Mouse (Mus musculus) kidney, adult 8-10 months (tissue): Measurements from ENCODE around the gene Dnah5.

Experiments
- DNase-seq, 2 experiments: peaks; one replicate each; pipeline ENCODE4 v3.0.0; 2022

Dnah5 gene

GRCm38 (mm10) chr15:28203111-28204075 lies at the start of gene Dnah5:
Gene Dnah5, plus strand, starts transcription at chr15:28203752.
- DNase-seq = no peak

GRCm38 (mm10) chr15:28154822-28155501 lies 48.6 kb upstream of the Dnah5 start:
- no peak for DNase-seq

GRCm38 (mm10) chr15:28158771-28159489 lies 44.6 kb upstream of the Dnah5 start:
- DNase-seq = peak; percentile 80 to 82

GRCm38 (mm10) chr15:28162291-28162690 lies 41.3 kb upstream of the Dnah5 start:
- DNase-seq = no peak

GRCm38 (mm10) chr15:28165234-28165633 lies 38.3 kb upstream of the Dnah5 start:
- no peak for DNase-seq

- DNase-seq = no peak
Measured at GRCm38 (mm10) chr15:28166090-28166489, 37.5 kb upstream of the Dnah5 start.

- DNase-seq = no peak
Measured at GRCm38 (mm10) chr15:28178951-28179350, 24.6 kb upstream of the Dnah5 start.

GRCm38 (mm10) chr15:28179556-28179955 lies 24.0 kb upstream of the Dnah5 start:
- DNase-seq = no peak

- peak; percentile 56 to 77 for DNase-seq
Measured at GRCm38 (mm10) chr15:28181862-28182261, 21.7 kb upstream of the Dnah5 start.

- DNase-seq = no peak
Measured at GRCm38 (mm10) chr15:28182567-28182966, 21.0 kb upstream of the Dnah5 start.

- DNase-seq = peak; percentile 31 to 71
Measured at GRCm38 (mm10) chr15:28187472-28188360, 15.8 kb upstream of the Dnah5 start.

GRCm38 (mm10) chr15:28188361-28189011 lies 15.1 kb upstream of the Dnah5 start:
- no peak for DNase-seq

- DNase-seq = no peak
Measured at GRCm38 (mm10) chr15:28189668-28190067, 13.9 kb upstream of the Dnah5 start.

- DNase-seq = no peak
Measured at GRCm38 (mm10) chr15:28198609-28199008, 4.9 kb upstream of the Dnah5 start.

GRCm38 (mm10) chr15:28204626-28205025 lies 1.1 kb downstream of the Dnah5 start:
- DNase-seq = no peak

- DNase-seq = no peak
Measured at GRCm38 (mm10) chr15:28207545-28207944, 4.0 kb downstream of the Dnah5 start.

GRCm38 (mm10) chr15:28213057-28213456 lies 9.5 kb downstream of the Dnah5 start:
- DNase-seq = no peak

GRCm38 (mm10) chr15:28216358-28216757 lies 12.8 kb downstream of the Dnah5 start:
- DNase-seq = no peak

GRCm38 (mm10) chr15:28227316-28227715 lies 23.8 kb downstream of the Dnah5 start:
- DNase-seq = no peak

GRCm38 (mm10) chr15:28260250-28260649 lies 56.7 kb downstream of the Dnah5 start:
- no peak for DNase-seq

GRCm38 (mm10) chr15:28299438-28299837 lies 95.9 kb downstream of the Dnah5 start:
- DNase-seq = no peak

- no peak for DNase-seq
Measured at GRCm38 (mm10) chr15:28307131-28307530, 103.6 kb downstream of the Dnah5 start.
